Mouse (Mus musculus): Measurements from ENCODE around the gene Fut4. TPM values are rescaled to one million over a fixed set of nuclear protein-coding genes. Genes with fewer than 3 reads are reported as not detected.
"Not testable (repeated sequence)": the region's sequence is repeated elsewhere in the genome, so short reads cannot be mapped to it uniquely, and the experiment has no call there.

The Fut4 gene
- polyA plus RNA-seq, 1 experiment, result not detected

- 90% methylated on average over 15 of the region's 15 CpGs for WGBS
- no peak for TF ChIP-seq CTCF (IDR thresholded peaks at IDR 0.05; ENCODE audit: insufficient read depth, low read depth, low read length)
- no peak for TF ChIP-seq POLR2A (IDR thresholded peaks at IDR 0.05; ENCODE audit: insufficient read depth, low read depth, low read length)
- Histone ChIP-seq H3K4me3 (ENCODE audit: insufficient read depth, low read depth, low read length) (no peak overlapping the region), H3K27ac (ENCODE audit: insufficient read depth, low read depth, low read length) (no peak overlapping the region), H3K4me1 (ENCODE audit: control insufficient read depth, insufficient read depth, low read length) (peaks cover 4% of the 10 kb centered on the region; the same call in 1 of the 2 replicates)
Observed at GRCm38 (mm10) chr9:14715258-14715657, 36.9 kb downstream of the Fut4 start.

GRCm38 (mm10) chr9:14710910-14711309, 41.3 kb downstream of the Fut4 start:
- Histone ChIP-seq H3K4me3 (ENCODE audit: insufficient read depth, low read depth, low read length) (no peak overlapping the region), H3K27ac (ENCODE audit: insufficient read depth, low read depth, low read length) (no peak overlapping the region), H3K4me1 (ENCODE audit: control insufficient read depth, insufficient read depth, low read length) (peaks cover 1% of the 10 kb centered on the region)
- TF ChIP-seq POLR2A (IDR thresholded peaks at IDR 0.05; ENCODE audit: insufficient read depth, low read depth, low read length) (no peak), CTCF (IDR thresholded peaks at IDR 0.05; ENCODE audit: insufficient read depth, low read depth, low read length) (no peak)
- WGBS, result 93% methylated on average over 3 of the region's 3 CpGs

DNA sequence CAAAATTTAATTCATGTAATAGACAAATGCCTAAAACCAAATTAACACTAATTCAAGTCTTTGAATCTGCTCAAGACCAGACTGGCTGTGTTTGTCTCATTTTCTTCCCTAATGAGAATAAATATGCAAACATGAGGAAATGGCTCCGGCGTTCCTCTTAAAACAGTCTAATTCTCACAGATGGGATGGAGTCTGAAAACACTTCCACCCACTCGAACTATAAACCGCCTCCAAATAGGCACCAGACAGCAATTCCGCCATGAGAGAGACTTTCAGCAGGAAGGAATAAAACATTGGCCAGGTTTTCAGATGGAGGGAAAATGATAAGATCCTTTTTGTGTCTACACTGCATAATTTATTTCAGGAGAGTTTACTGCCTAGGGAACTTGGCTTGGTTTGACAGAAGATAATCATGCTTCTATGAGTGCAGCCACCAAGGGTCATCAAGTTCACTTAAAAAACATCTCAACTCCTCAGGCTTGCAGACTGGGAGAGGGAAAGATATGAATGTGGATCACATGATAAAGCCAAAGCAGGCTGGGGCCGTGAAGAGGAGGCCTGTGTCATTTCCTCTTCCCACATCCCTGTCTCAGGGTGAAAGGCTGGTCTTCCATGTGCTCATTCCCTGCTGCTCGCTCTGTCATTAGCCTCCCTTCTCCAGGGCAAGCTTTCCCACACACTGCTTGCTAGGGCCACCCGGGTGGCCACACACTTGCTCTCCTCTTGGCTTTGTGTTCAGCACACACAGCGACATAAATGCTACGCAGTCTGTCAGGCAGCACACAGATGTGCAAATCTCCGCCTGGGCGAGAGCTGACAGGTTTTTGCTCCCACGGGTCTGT, 46.7 kb downstream of the Fut4 start:
- Histone ChIP-seq H3K4me3 (ENCODE audit: insufficient read depth, low read depth, low read length) (no peak overlapping the region), H3K27ac (ENCODE audit: insufficient read depth, low read depth, low read length) (peak overlapping the region; percentile 31; the same call in 1 of the 2 replicates), H3K4me1 (ENCODE audit: control insufficient read depth, insufficient read depth, low read length) (peaks cover 8% of the 10 kb centered on the region)
- WGBS, result 38% methylated on average over 13 of the region's 13 CpGs
- no peak for TF ChIP-seq CTCF (IDR thresholded peaks at IDR 0.05; ENCODE audit: insufficient read depth, low read depth, low read length)
- no peak for TF ChIP-seq POLR2A (IDR thresholded peaks at IDR 0.05; ENCODE audit: insufficient read depth, low read depth, low read length)

DNA sequence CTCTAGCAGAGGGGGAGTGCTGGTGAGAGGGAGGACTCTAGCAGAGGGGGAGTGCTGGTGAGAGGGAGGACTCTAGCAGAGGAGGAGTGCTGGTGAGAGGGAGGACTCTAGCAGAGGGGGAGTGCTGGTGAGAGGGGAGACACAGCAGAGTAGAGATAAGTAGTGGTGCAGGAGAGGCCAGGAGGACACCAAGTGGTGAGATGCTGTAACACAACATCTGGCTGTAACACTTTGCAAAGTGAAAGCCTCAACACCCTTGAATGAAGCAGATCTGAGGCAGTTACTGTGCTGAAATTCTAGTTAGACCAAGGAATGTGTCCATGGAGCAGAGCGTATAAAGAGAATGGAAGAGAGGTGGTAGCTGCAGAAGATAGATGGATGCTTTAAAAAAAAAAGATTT, 51.4 kb downstream of the Fut4 start:
- WGBS, result 97% methylated on average over 1 of the region's 1 CpGs
- not testable (repeated sequence) for H3K4me3 ChIP-seq (ENCODE audit: insufficient read depth, low read depth, low read length); H3K27ac ChIP-seq (ENCODE audit: insufficient read depth, low read depth, low read length); H3K4me1 ChIP-seq (ENCODE audit: control insufficient read depth, insufficient read depth, low read length)

GRCm38 (mm10) chr9:14699288-14699640, 52.9 kb downstream of the Fut4 start:
- WGBS, result 49% methylated on average over 7 of the region's 7 CpGs
- no peak overlapping the region for H3K27ac ChIP-seq (ENCODE audit: insufficient read depth, low read depth, low read length)
- no peak overlapping the region for H3K4me3 ChIP-seq (ENCODE audit: insufficient read depth, low read depth, low read length)
- no peaks in the 10 kb centered on the region for H3K4me1 ChIP-seq (ENCODE audit: control insufficient read depth, insufficient read depth, low read length)
- TF ChIP-seq POLR2A (IDR thresholded peaks at IDR 0.05; ENCODE audit: insufficient read depth, low read depth, low read length), result no peak
- TF ChIP-seq CTCF (IDR thresholded peaks at IDR 0.05; ENCODE audit: insufficient read depth, low read depth, low read length), result no peak

DNA sequence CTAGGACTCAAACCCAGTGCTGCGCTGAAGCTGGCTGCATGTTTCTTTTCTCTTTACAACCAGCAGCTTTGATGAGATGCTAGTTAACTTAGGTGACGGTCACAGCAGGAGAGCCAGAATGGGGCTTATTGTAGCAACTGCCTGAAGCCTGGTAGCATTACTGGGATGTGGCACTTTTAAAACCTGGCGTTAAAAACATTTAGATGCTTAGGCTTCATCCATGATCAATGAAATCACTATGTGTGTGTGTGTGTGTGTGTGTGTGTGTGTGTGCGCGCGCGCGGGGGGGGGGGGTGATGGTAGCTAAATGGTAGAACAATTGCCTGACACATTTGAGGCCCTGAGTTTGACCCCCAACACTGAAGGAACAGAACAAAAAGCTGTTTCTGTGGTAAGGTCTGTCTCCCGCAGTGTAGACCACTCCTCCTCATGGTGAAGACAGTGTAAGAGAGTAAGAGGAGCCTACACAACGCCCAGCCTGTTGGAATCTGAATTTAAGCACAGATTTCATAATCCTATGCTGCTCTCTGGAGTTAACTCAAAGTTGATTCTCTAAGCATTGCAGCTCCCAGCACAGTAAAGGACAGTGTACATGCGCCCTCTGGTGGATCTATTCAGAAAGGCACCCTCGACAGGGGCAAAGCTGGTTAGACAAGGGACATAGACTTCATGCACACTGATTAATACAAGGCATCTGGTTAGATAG, 53.5 kb downstream of the Fut4 start:
- no peak for TF ChIP-seq CTCF (IDR thresholded peaks at IDR 0.05; ENCODE audit: insufficient read depth, low read depth, low read length)
- no peak for TF ChIP-seq POLR2A (IDR thresholded peaks at IDR 0.05; ENCODE audit: insufficient read depth, low read depth, low read length)
- WGBS, result 49% methylated on average over 12 of the region's 12 CpGs

More for the DNA sequence above, 53.5 kb downstream of the Fut4 start:
- Histone ChIP-seq H3K4me3 (ENCODE audit: insufficient read depth, low read depth, low read length) (no peak overlapping the region), H3K4me1 (ENCODE audit: control insufficient read depth, insufficient read depth, low read length) (no peaks in the 10 kb centered on the region), H3K27ac (ENCODE audit: insufficient read depth, low read depth, low read length) (no peak overlapping the region)

Other genes with a start within 250 kb of the Fut4 start
- gene Amotl1, start 107.3 kb downstream of the Fut4 start, polyA plus RNA-seq (2012; ENCODE audit: insufficient read depth, insufficient read length, low replicate concordance, missing spikeins), result 84.9 TPM in 1 of 2 replicates, not detected in the other
- not detected in 2 replicates for gene Piwil4, start 11.7 kb downstream of the Fut4 start, polyA plus RNA-seq (2012; ENCODE audit: insufficient read depth, insufficient read length, low replicate concordance, missing spikeins)
- not detected in 2 replicates for gene 1700012B09Rik, start 18.6 kb upstream of the Fut4 start, polyA plus RNA-seq (2012; ENCODE audit: insufficient read depth, insufficient read length, low replicate concordance, missing spikeins)
- gene Mre11a, start 32.3 kb upstream of the Fut4 start, polyA plus RNA-seq (2012; ENCODE audit: insufficient read depth, insufficient read length, low replicate concordance, missing spikeins), result not detected in 2 replicates
- gene Ankrd49, start 32.5 kb upstream of the Fut4 start, polyA plus RNA-seq (2012; ENCODE audit: insufficient read depth, insufficient read length, low replicate concordance, missing spikeins), result not detected in 2 replicates
- not detected in 2 replicates for gene Gpr83, start 107.8 kb upstream of the Fut4 start, polyA plus RNA-seq (2012; ENCODE audit: insufficient read depth, insufficient read length, low replicate concordance, missing spikeins)
- not detected in 2 replicates for gene Izumo1r, start 151.6 kb upstream of the Fut4 start, polyA plus RNA-seq (2012; ENCODE audit: insufficient read depth, insufficient read length, low replicate concordance, missing spikeins)

All from olfactory bulb, adult 2 months (tissue).